Mouse (Mus musculus) layer of hippocampus, adult 18-20 months (tissue): ENCODE data around the gene Pnldc1. TPM values are rescaled to one million over a fixed set of nuclear protein-coding genes. Genes with fewer than 3 reads are reported as not detected.
"Not testable (repeated sequence)": the region's sequence is repeated elsewhere in the genome, so short reads cannot be mapped to it uniquely, and the experiment has no call there.

Source experiments
- DNase-seq, 2 experiments: peaks; one replicate each; pipeline ENCODE4 v3.0.0; 2022; ENCODE audit warnings: low spot score in 2 of 2
- total RNA-seq, 2 experiments: library from RNA; stranded (reverse); gene quantifications; 2 replicates each; pipeline ENCODE4 v1.2.3; 2021

Gene Pnldc1
- total RNA-seq, 2 experiments from 2014 or later, result 0.97 to 2.0 TPM

DNA sequence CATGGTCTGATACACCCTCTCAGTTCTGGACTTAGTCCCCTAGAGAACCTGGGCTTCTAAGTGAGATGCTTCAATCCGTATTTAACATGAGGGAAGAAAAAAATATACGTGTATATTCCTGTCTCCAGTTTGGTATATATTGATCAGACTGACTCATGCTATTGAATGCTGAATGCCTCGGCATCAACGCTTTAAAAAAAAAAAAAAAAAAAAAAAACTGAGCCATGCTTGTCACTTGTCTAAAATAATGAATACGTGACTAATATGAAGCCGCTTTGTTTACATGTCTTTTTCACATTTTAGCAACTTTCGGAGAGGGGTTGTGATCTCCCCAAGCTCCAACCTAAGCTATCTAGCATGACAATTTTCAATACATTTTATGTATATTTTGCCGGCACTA, 361 bp upstream of the Pnldc1 start:
- no peak for DNase-seq

DNA sequence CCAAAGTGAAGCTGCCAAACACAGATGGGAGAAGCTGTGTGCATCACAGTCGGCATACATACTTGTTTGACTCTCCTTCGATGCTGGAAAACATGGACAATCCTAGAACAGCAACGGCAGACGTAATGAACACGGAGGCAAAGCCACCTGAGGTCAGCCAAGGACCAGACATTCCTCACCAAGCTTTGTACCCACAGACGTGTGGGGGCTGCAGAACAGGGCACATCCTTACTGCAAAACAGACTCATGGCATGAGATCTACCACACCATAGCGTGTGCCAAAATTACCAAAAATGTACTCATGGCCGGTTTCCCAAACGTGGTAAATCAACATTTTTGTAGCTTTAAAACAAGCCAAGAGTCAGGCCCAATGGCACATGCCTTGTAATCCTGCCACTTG, 3.6 kb downstream of the Pnldc1 start:
- DNase-seq, result peak in 1 of 2 experiments; percentile 15

GRCm38 (mm10) chr17:12905810-12906209, 4.2 kb downstream of the Pnldc1 start:
- no peak for DNase-seq

- DNase-seq, result no peak
These were observed 5.7 kb downstream of the Pnldc1 start for GRCm38 (mm10) chr17:12904349-12904748.

DNA sequence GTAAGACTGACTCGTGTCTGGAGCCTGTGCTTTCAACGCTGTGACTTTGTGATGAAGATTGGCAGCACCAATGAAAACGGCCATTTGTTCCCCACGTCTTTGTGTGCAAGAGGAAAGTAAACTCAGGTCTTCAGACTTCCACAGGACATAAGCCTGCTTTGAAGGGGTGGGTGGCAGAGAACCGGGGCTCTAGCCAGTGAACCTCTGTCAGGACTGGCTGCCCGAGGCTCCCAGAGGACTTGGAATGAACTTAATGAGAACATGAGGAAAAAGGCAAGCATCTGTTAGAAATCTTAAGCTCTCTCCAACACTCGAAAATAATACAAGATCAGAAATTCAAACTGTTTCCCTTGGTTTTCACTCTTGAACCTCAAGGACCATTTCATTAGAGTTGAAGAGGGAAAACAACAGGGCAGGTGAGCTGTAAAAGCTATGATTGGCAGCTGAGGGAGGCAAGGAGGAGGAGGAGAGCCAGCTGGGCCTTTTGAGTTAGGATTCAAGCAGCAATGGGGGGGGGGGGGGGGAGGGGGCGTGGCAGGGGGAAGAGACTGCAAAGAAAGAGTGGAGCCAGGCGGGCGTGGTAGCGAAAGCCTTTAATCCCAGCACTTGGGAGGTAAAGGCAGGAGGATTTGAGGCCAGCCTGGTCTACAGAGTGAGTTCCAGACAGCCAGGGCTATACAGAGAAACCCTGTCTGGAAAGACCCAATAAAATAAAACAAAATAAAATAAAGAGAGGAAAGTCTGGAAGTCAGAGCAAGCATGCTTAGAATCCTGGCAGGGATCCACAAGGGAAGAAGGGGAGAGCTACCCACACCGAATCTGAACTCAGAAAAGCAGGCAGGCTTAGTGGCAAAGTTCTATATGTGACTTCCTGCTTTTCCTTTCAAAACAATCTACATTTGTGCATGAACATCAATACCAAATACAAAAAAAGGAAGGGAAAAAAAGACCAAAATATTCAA, 6.4 kb downstream of the Pnldc1 start:
- no peak for DNase-seq

- DNase-seq, result no peak
These were observed 7.7 kb downstream of the Pnldc1 start for GRCm38 (mm10) chr17:12902291-12902690.

GRCm38 (mm10) chr17:12898607-12899006, 11.4 kb downstream of the Pnldc1 start:
- not testable (repeated sequence) for DNase-seq

DNA sequence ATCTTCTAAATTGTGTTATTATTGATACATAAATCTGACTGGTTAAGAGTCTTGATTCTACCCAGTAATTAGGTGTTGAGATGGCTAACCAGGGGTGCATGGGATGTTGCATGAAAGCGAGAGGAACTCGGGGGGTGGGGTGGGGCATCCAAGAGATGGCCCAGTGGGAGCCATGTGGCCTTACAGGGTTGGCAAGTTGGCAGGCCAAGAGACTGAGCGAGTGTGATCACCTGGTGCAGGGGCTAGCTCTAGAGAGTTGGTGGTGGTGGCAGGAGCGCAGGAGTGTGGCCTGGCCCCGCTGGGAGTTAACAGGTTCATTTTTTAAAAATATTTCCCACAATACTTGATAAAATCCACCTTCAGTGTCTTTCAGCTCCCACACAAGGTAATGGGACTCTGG, 12.4 kb downstream of the Pnldc1 start:
- DNase-seq, result no peak

- no peak for DNase-seq
These were observed 18.0 kb downstream of the Pnldc1 start for GRCm38 (mm10) chr17:12892033-12892432.

DNA sequence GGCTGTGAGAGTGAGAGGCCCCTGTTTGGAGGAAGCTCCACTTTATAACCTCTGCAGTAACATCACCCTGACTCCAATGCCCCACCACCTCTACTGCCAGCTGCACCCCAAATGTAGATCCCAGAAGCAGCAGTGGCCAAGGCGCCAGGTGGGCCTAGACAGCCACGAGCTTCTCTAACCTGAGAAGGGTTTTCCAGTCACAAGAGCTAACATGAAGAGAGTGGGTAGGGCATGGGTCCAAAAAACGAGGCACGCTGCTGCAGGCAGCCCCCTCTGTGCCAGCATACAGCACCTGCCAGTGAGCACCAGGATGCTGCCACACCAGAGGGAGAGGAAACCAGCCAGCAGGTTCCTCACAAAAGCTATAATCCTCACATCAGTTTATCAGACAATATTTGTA, 19.0 kb downstream of the Pnldc1 start:
- DNase-seq, result no peak

DNA sequence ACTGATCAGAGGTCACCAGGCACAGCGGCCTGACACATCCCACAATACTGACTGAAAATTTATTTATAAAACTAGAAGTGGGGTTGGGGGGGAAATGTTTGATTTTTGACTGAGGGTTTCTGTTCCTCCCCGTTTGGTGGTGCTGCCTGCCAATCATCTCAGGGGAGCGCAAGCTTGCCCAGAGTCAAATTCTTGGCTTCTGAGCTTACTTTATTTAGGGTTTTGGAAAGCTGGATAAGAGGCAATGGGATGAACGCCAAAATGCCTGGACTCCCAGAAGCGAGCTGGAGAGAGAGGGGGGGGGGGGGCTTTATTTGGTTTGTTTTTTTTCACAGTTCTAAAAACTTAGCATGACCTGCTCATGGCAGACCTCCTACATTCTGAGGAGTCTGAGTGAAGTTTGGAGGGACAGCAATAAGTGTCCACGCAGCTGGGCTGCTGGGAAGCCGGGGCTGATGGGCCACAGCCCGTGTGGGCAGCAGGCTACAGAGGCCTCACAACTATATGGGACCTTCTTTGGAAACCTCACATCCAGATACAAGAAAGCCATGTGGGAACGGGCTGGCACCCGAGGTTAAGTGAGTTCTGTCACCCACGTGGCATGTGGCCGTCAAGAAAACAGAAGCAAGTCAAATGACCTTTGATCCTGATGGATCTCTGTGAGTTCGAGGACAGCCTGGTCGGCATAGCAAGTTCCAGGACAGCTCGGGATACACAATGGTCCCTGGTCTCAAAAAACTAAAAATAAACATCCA, 22.8 kb downstream of the Pnldc1 start:
- no peak for DNase-seq

GRCm38 (mm10) chr17:12886620-12887019, 23.4 kb downstream of the Pnldc1 start:
- DNase-seq, result no peak

GRCm38 (mm10) chr17:12881216-12881615, 28.8 kb downstream of the Pnldc1 start:
- no peak for DNase-seq

- peak; percentile 64 to 95 for DNase-seq
These were observed 29.9 kb downstream of the Pnldc1 start for GRCm38 (mm10) chr17:12880178-12880577.

GRCm38 (mm10) chr17:12875734-12876133, 34.3 kb downstream of the Pnldc1 start, which contains the start of gene Mrgprh:
Gene Mrgprh (plus strand): TSS chr17:12876034.
- no peak for DNase-seq

DNA sequence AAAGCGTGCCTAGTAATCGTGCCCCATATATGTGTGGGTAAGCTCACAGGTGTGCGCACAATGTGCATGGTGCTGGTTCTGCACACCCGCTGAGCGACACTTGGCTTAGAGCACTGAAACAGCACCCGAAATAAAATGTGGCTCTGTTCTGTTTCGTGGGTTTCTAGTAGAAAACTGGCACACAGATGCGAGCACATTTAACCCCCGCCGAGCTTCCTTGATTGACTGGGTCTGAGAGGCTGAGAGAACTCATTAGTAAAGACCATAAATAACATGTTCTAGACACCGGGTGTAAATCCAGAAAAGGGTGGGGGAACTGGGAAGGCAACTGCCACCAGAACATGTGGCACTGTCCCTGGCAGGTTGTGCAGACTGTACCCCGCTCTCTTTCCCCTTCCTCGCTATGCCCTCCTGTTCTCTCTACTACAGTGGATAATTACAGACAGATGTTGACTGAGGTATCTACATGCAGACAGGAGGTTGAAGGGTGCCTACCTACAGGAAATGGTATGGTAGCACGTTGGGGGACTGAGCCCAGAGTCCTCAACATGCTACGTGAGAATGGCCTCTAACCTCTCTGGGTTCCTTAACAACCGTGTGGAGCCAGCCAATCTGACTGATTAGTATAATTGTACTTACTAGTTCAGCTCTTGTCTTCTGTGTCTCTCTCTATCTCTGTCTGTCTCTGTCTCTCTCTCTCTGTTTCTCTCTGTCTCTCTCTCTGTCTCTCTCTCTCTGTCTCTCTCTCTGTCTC, 37.6 kb downstream of the Pnldc1 start:
- peak; percentile 47 to 77 for DNase-seq

- DNase-seq, result no peak
These were observed 41.4 kb downstream of the Pnldc1 start for GRCm38 (mm10) chr17:12868640-12869039.

- no peak for DNase-seq
These were observed 42.0 kb downstream of the Pnldc1 start, which contains the start of gene Mas1 for GRCm38 (mm10) chr17:12868043-12868442. Gene Mas1 (minus strand): TSS chr17:12868143.

DNA sequence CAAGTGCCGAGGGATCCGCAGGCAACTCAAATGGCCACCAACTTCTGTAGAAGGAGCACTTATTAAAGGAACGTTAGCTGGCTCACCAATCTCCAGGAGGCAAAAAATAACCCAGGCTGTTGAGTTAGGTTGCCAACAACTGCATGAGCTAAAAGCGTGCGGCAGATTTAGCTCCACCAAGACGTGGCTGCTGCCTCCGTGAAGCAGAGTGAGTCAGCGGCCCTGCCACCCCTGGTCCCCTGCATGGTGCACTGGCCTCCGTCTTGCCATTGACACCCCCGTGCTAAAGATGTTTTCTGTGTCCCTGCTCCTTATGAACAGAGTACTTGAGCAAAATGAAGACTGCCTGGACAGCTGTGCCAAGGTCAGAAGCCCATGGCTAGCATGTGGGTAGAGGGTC, 43.2 kb downstream of the Pnldc1 start:
- no peak for DNase-seq

GRCm38 (mm10) chr17:12865407-12865806, 44.6 kb downstream of the Pnldc1 start:
- no peak for DNase-seq

- DNase-seq, result no peak
These were observed 45.9 kb downstream of the Pnldc1 start for GRCm38 (mm10) chr17:12864111-12864510.
